Mouse (Mus musculus): ENCODE results near the gene Ergic1.

DNA sequence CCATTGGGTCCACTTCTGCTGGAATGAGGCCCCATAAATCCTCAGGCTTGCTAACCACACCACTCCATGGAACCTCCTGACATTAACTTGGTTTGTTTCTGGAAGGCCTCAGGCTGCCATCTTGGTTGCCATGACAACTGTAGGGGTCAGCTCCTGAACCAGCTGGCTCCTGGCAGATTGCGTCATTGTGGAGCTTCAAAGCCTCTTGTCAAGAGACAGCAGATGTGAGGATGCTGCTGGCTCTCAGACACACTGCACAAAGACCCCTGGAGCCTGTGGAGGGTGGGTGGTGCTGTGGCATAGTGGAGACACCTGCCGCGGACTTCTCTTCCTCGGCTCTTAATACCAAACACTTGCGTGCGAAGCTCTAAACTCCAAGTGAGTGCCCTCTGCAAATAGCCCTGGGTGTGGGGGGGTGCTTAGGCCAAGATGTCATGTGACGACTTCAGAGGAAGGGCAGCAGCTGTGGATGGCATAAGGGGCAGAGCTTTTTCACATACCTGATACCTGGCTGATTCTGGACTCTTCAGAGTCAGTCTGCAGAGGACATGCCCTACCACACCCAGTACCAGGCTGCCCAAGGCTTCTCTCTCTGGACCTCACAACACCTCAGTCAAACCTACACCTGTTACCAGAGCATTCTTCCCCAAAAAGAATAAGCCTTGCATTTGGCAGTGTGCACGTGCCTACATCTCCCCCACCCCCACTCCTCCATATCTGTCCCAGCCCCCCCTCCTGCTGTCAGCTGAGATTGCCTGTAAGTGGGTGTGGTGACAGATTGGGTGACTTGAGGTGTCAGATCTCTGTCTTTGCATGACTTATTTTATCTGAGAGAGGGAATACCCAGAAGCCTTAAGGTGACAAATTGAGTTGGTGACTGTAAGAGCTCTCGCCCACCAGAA is 83.5 kb downstream of the Ergic1 start:
- TF ChIP-seq EP300 (IDR thresholded peaks at IDR 0.05; ENCODE audit: insufficient read depth, low read depth, low read length): no peak
- no peak for TF ChIP-seq CTCF (IDR thresholded peaks at IDR 0.05)
- no peak for TF ChIP-seq POLR2A (IDR thresholded peaks at IDR 0.05; ENCODE audit: insufficient read depth, low read depth, low read length)

All from heart, adult 2 months (tissue).